ENCODE assay signal across 21 mouse cellular contexts in genomic region chr3:150185807-150186206, GRCm38 (mm10).
"Had no signal": no experiment of that assay in that cellular context is flagged by ENCODE, and none has a peak within 500 bp of the region (broad histone marks: within the 10 kb centered on the region; RNA-seq: fewer than 3 reads in every experiment).

No protein-coding gene starts in this region.

- H3K9ac ChIP-seq: intestine, embryonic 15.5 days; kidney, embryonic 15.5 days; liver, embryonic 12.5 days; liver, embryonic 15.5 days; lung, embryonic 15.5 days had no signal

- H3K36me3 ChIP-seq: intestine, embryonic 15.5 days; kidney, embryonic 15.5 days; liver, embryonic 12.5 days; liver, embryonic 15.5 days; lung, embryonic 15.5 days; midbrain, embryonic 10.5 days had no signal

- H3K4me2 ChIP-seq: intestine, embryonic 15.5 days; kidney, embryonic 15.5 days; liver, embryonic 12.5 days; liver, embryonic 15.5 days; lung, embryonic 15.5 days had no signal

- H3K4me3 ChIP-seq: intestine, embryonic 15.5 days; kidney, embryonic 15.5 days; left cerebral cortex, adult 2 months; liver, embryonic 12.5 days; liver, embryonic 15.5 days; lung, embryonic 15.5 days; megakaryocyte, embryonic 14.5 days; midbrain, embryonic 10.5 days had no signal

- H3K9me3 ChIP-seq: intestine, embryonic 15.5 days; kidney, embryonic 15.5 days; liver, embryonic 12.5 days; liver, embryonic 15.5 days; lung, embryonic 15.5 days; midbrain, embryonic 10.5 days had no signal

- DNase-seq: kidney, adult 11 months; kidney, adult 8-10 months; kidney, postnatal 10 days; kidney, postnatal 36 days; layer of hippocampus, postnatal 36 days; left cerebral cortex, postnatal 4 days; lung, adult 18-20 months; lung, postnatal 10 days; lung, postnatal 36 days; midbrain, embryonic 14.5 days; thymus, adult 2 months; thymus, postnatal 25 days had no signal

- H3K4me1 ChIP-seq: intestine, embryonic 15.5 days; kidney, embryonic 15.5 days; liver, embryonic 12.5 days; liver, embryonic 15.5 days; lung, embryonic 15.5 days; megakaryocyte, embryonic 14.5 days; midbrain, embryonic 10.5 days had no signal

- H3K27ac ChIP-seq: intestine, embryonic 15.5 days; kidney, embryonic 15.5 days; left cerebral cortex, adult 2 months; liver, embryonic 12.5 days; liver, embryonic 15.5 days; lung, embryonic 15.5 days; midbrain, embryonic 10.5 days; stomach, postnatal 0 days had no signal

- H3K27me3 ChIP-seq: intestine, embryonic 15.5 days; kidney, embryonic 15.5 days; liver, embryonic 12.5 days; liver, embryonic 15.5 days; lung, embryonic 15.5 days; megakaryocyte, embryonic 14.5 days had no signal

- ATAC-seq: intestine, embryonic 15.5 days; liver, embryonic 12.5 days had no signal
